Mouse (Mus musculus) brown adipose tissue, adult 24 weeks (tissue): ENCODE measurements around the gene Snapin. TPM values are rescaled to one million over a fixed set of nuclear protein-coding genes. Genes with fewer than 3 reads are reported as not detected.

Experiments used
- H3K27ac ChIP-seq: fragments of 200-500 bp; replicated peaks from 2 replicates; pipeline ENCODE4 v1.5.1; 2012; ENCODE audit warnings: low read depth, mild to moderate bottlenecking, low read length
- H3K4me1 ChIP-seq: fragments of 200-500 bp; 2 replicates; pipeline ENCODE4 v1.6.1; 2012; ENCODE audit warnings: low read length, mixed read lengths; ENCODE audit not compliant: control insufficient read depth, insufficient read depth, insufficient read length
- H3K4me3 ChIP-seq: fragments of 200-500 bp; 2 replicates; pipeline ENCODE4 v1.5.1; 2012; ENCODE audit warnings: low read depth, mild to moderate bottlenecking, low read length, moderate library complexity; ENCODE audit not compliant: insufficient read depth
- polyA plus RNA-seq: library from polyadenylated mRNA; stranded (reverse); fragments of >200 nt; gene quantifications from 2 replicates; pipeline ENCODE4 v1.2.4, GENCODE M21; 2012; ENCODE audit not compliant: missing spikeins, insufficient read depth, insufficient read length

Snapin gene
- polyA plus RNA-seq, 1 experiment, result 71.6 TPM

- H3K27ac ChIP-seq, result peak overlapping the region; percentile 11; the same call in 1 of the 2 replicates
- no peak overlapping the region for H3K4me3 ChIP-seq
- H3K4me1 ChIP-seq, result peaks cover 19% of the 10 kb centered on the region
These were observed 39.3 kb downstream of the Snapin start for GRCm38 (mm10) chr3:90451396-90452095.

GRCm38 (mm10) chr3:90450874-90451273 lies 40.0 kb downstream of the Snapin start:
- H3K4me1 ChIP-seq, result peaks cover 19% of the 10 kb centered on the region
- H3K27ac ChIP-seq, result peak overlapping the region; percentile 11; the same call in 1 of the 2 replicates
- H3K4me3 ChIP-seq, result no peak overlapping the region

GRCm38 (mm10) chr3:90448626-90449025 lies 42.2 kb downstream of the Snapin start:
- Histone ChIP-seq H3K27ac (peak overlapping the region; percentile 80), H3K4me3 (no peak overlapping the region), H3K4me1 (peaks cover 21% of the 10 kb centered on the region)

- Histone ChIP-seq H3K27ac (peak overlapping the region; percentile 98), H3K4me3 (no peak overlapping the region), H3K4me1 (peaks cover 27% of the 10 kb centered on the region)
These were observed 43.7 kb downstream of the Snapin start for GRCm38 (mm10) chr3:90447123-90447494.

- peaks cover 23% of the 10 kb centered on the region for H3K4me1 ChIP-seq
- H3K27ac ChIP-seq, result peak overlapping the region; percentile 98
- peak overlapping the region; percentile 6 for H3K4me3 ChIP-seq
These were observed 44.3 kb downstream of the Snapin start for GRCm38 (mm10) chr3:90446389-90447122.

GRCm38 (mm10) chr3:90445417-90446200 lies 45.2 kb downstream of the Snapin start:
- Histone ChIP-seq H3K27ac (peak overlapping the region; percentile 73), H3K4me1 (peaks cover 19% of the 10 kb centered on the region), H3K4me3 (no peak overlapping the region)

- H3K27ac ChIP-seq, result peak overlapping the region; percentile 66; the same call in 1 of the 2 replicates
- H3K4me1 ChIP-seq, result peaks cover 19% of the 10 kb centered on the region
These were observed 46.9 kb downstream of the Snapin start for GRCm38 (mm10) chr3:90443977-90444376.

GRCm38 (mm10) chr3:90440756-90441155 lies 50.1 kb downstream of the Snapin start:
- Histone ChIP-seq H3K27ac (no peak overlapping the region), H3K4me3 (no peak overlapping the region), H3K4me1 (peaks cover 7% of the 10 kb centered on the region; the same call in 1 of the 2 replicates)

More at GRCm38 (mm10) chr3:90443977-90444376, 46.9 kb downstream of the Snapin start:
- no peak overlapping the region for H3K4me3 ChIP-seq

Other genes with a start within 250 kb of the Snapin start
- not detected in 2 replicates for gene Creb3l4, start 247.5 kb downstream of the Snapin start, polyA plus RNA-seq
- gene Slc39a1, start 242.9 kb downstream of the Snapin start, polyA plus RNA-seq, result 46.7 and 53.9 TPM in 2 replicates
- gene Crtc2, start 236.9 kb downstream of the Snapin start, polyA plus RNA-seq, result 20.0 and 25.7 TPM in 2 replicates
- gene Dennd4b, start 225.8 kb downstream of the Snapin start, polyA plus RNA-seq, result 2.2 and 3.7 TPM in 2 replicates
- 14.7 and 22.0 TPM in 2 replicates for gene Gatad2b, start 197.9 kb downstream of the Snapin start, polyA plus RNA-seq
- 0.52 and 2.1 TPM in 2 replicates for gene Slc27a3, start 101.1 kb downstream of the Snapin start, polyA plus RNA-seq
- 12.6 and 13.2 TPM in 2 replicates for gene Ints3, start 57.4 kb downstream of the Snapin start, polyA plus RNA-seq
- gene Npr1, start 25.2 kb downstream of the Snapin start, polyA plus RNA-seq, result 18.0 and 27.9 TPM in 2 replicates
- 30.2 and 30.6 TPM in 2 replicates for gene Ilf2, start 14.9 kb downstream of the Snapin start, polyA plus RNA-seq
- 39.6 and 51.2 TPM in 2 replicates for gene Chtop, start 18.5 kb upstream of the Snapin start, polyA plus RNA-seq
- 1,535 and 1,745 TPM in 2 replicates for gene S100a1, start 23.4 kb upstream of the Snapin start, polyA plus RNA-seq
- 385 and 454 TPM in 2 replicates for gene S100a13, start 23.4 kb upstream of the Snapin start, polyA plus RNA-seq
- gene S100a14, start 35.8 kb upstream of the Snapin start, polyA plus RNA-seq, result not detected in 2 replicates
- 86.6 and 89.4 TPM in 2 replicates for gene S100a16, start 46.2 kb upstream of the Snapin start, polyA plus RNA-seq
- gene S100a3, start 69.5 kb upstream of the Snapin start, polyA plus RNA-seq, result not detected in 2 replicates
- not detected in 2 replicates for gene S100a2, start 99.2 kb upstream of the Snapin start, polyA plus RNA-seq
- not detected in 2 replicates for gene Gm42674, start 110.9 kb upstream of the Snapin start, polyA plus RNA-seq
- 21.4 and 30.3 TPM in 2 replicates for gene S100a4, start 112.7 kb upstream of the Snapin start, polyA plus RNA-seq
- gene S100a5, start 117.5 kb upstream of the Snapin start, polyA plus RNA-seq, result not detected in 2 replicates
- gene S100a6, start 121.8 kb upstream of the Snapin start, polyA plus RNA-seq, result 192 and 232 TPM in 2 replicates
- not detected in 2 replicates for gene S100a7a, start 163.0 kb upstream of the Snapin start, polyA plus RNA-seq
- 14.6 and 14.8 TPM in 2 replicates for gene S100a8, start 177.9 kb upstream of the Snapin start, polyA plus RNA-seq
- gene S100a9, start 204.7 kb upstream of the Snapin start, polyA plus RNA-seq, result 16.2 and 18.2 TPM in 2 replicates
- gene Pglyrp4, start 235.9 kb upstream of the Snapin start, polyA plus RNA-seq, result not detected in 2 replicates